Mouse (Mus musculus) spleen, adult 2 months (tissue): ENCODE results near the gene Ykt6. TPM values are rescaled to one million over a fixed set of nuclear protein-coding genes. Genes with fewer than 3 reads are reported as not detected.
A peak's percentile ranks its signal among the peaks of the same experiment; 100 is the strongest.
"Not testable (repeated sequence)": the region's sequence is repeated elsewhere in the genome, so short reads cannot be mapped to it uniquely, and the experiment has no call there.

ENCODE experiments used
- DNase-seq, 2 experiments: peaks; one replicate each; pipeline versions ENCODE4 v3.0.0 to v3.0.0-alpha.2; 2012 to 2021; ENCODE audit warnings: low spot score in 2 of 2, low read depth in 1 of 2
- H3K27ac ChIP-seq: fragments of 200-500 bp; 2 replicates; pipeline ENCODE4 v1.5.1; 2012; ENCODE audit warnings: low read length, inconsistent platforms; ENCODE audit not compliant: insufficient read depth
- H3K27me3 ChIP-seq: fragments of 200-500 bp; 2 replicates; pipeline ENCODE4 v1.6.1; 2012; ENCODE audit warnings: mild to moderate bottlenecking, moderate library complexity, low read length, inconsistent platforms; ENCODE audit not compliant: control insufficient read depth, insufficient read depth
- H3K36me3 ChIP-seq: fragments of 200-500 bp; 2 replicates; pipeline ENCODE4 v1.6.1; 2012; ENCODE audit warnings: mild to moderate bottlenecking, low read length, inconsistent platforms; ENCODE audit not compliant: control insufficient read depth, insufficient read depth
- H3K4me1 ChIP-seq: fragments of 200-500 bp; 2 replicates; pipeline ENCODE4 v1.6.1; 2011; ENCODE audit warnings: inconsistent platforms; ENCODE audit not compliant: control insufficient read depth, insufficient read depth, insufficient read length
- H3K4me3 ChIP-seq: fragments of 200-500 bp; 2 replicates; pipeline ENCODE4 v1.5.1; 2011; ENCODE audit warnings: mild to moderate bottlenecking, inconsistent platforms; ENCODE audit not compliant: insufficient read depth, insufficient read length; ENCODE audit errors: extremely low read depth
- CTCF ChIP-seq: fragments of 200-500 bp; IDR thresholded peaks from 2 replicates; pipeline ENCODE4 v1.5.1; 2011; ENCODE audit warnings: mild to moderate bottlenecking, inconsistent platforms; ENCODE audit not compliant: insufficient read depth, insufficient read length, insufficient replicate concordance; ENCODE audit errors: extremely low read depth
- POLR2A ChIP-seq: fragments of 200-500 bp; IDR thresholded peaks from 2 replicates; pipeline ENCODE4 v1.6.1; 2011; ENCODE audit warnings: low read depth, low read length, inconsistent platforms
- WGBS: fragments of 180-500 bp; shearing (Covaris S2); methylation state at CpG from one replicate; pipeline ENCODE4 v1.1.7; 2018; 5-methylcytosine and 5-hydroxymethylcytosine counted together
- polyA plus RNA-seq: library from polyadenylated mRNA; depleted of rRNA; stranded (reverse); fragments of >200 nt; gene quantifications from 2 replicates; pipeline ENCODE4 v1.2.3, GENCODE M21; 2012; rRNA removed

Gene Ykt6
- polyA plus RNA-seq, 1 experiment: 31.0 TPM

- Histone ChIP-seq H3K36me3 (peaks cover 27% of the 10 kb centered on the region), H3K27ac (peak overlapping the region; percentile 88), H3K4me3 (peak overlapping the region; percentile 10; the same call in 1 of the 2 replicates)
- H3K27me3 ChIP-seq, H3K4me1 ChIP-seq, DNase-seq: not testable (repeated sequence)
- 88% methylated on average over 3 of the region's 18 CpGs for WGBS
Measured at GRCm38 (mm10) chr11:6010751-6011482, 55.4 kb downstream of the Ykt6 start.

GRCm38 (mm10) chr11:6011879-6012278 is 56.4 kb downstream of the Ykt6 start:
- no peak for DNase-seq
- 67% methylated on average over 3 of the region's 3 CpGs for WGBS
- Histone ChIP-seq H3K4me1 (peaks cover 7% of the 10 kb centered on the region; the same call in 1 of the 2 replicates), H3K4me3 (no peak overlapping the region), H3K27ac (peak overlapping the region; percentile 88), H3K36me3 (peaks cover 27% of the 10 kb centered on the region), H3K27me3 (no peaks in the 10 kb centered on the region)
- TF ChIP-seq POLR2A (no peak), CTCF (no peak)

GRCm38 (mm10) chr11:6013359-6013758 is 57.9 kb downstream of the Ykt6 start:
- TF ChIP-seq CTCF: no peak
- TF ChIP-seq POLR2A: no peak
- DNase-seq: no peak

GRCm38 (mm10) chr11:6015011-6015431 is 59.5 kb downstream of the Ykt6 start:
- Histone ChIP-seq H3K27ac (no peak overlapping the region), H3K4me1 (peaks cover 27% of the 10 kb centered on the region; the same call in 1 of the 2 replicates), H3K4me3 (no peak overlapping the region), H3K36me3 (peaks cover 18% of the 10 kb centered on the region), H3K27me3 (no peaks in the 10 kb centered on the region)
- TF ChIP-seq POLR2A: no peak
- TF ChIP-seq CTCF: no peak
- no peak for DNase-seq
- WGBS: 84% methylated on average over 6 of the region's 6 CpGs

More at GRCm38 (mm10) chr11:6013359-6013758, 57.9 kb downstream of the Ykt6 start:
- peaks cover 19% of the 10 kb centered on the region; the same call in 1 of the 2 replicates for H3K4me1 ChIP-seq
- no peaks in the 10 kb centered on the region for H3K27me3 ChIP-seq
- 63% methylated on average over 2 of the region's 2 CpGs for WGBS
- peaks cover 21% of the 10 kb centered on the region for H3K36me3 ChIP-seq
- no peak overlapping the region for H3K27ac ChIP-seq
- no peak overlapping the region for H3K4me3 ChIP-seq

GRCm38 (mm10) chr11:6016368-6016767 is 60.9 kb downstream of the Ykt6 start:
- TF ChIP-seq CTCF: no peak
- TF ChIP-seq POLR2A: no peak
- no peak overlapping the region for H3K27ac ChIP-seq
- WGBS: 35% methylated on average over 3 of the region's 3 CpGs
- no peak overlapping the region for H3K4me3 ChIP-seq
- H3K36me3 ChIP-seq: peaks cover 15% of the 10 kb centered on the region
- H3K27me3 ChIP-seq: no peaks in the 10 kb centered on the region
- peaks cover 29% of the 10 kb centered on the region; the same call in 1 of the 2 replicates for H3K4me1 ChIP-seq
- DNase-seq: no peak

GRCm38 (mm10) chr11:6016797-6017395 is 61.4 kb downstream of the Ykt6 start:
- Histone ChIP-seq H3K27me3 (no peaks in the 10 kb centered on the region), H3K36me3 (peaks cover 10% of the 10 kb centered on the region), H3K4me3 (no peak overlapping the region), H3K4me1 (peaks cover 28% of the 10 kb centered on the region; the same call in 1 of the 2 replicates), H3K27ac (no peak overlapping the region)
- WGBS: 71% methylated on average over 9 of the region's 9 CpGs
- no peak for DNase-seq
- no peak for TF ChIP-seq CTCF
- no peak for TF ChIP-seq POLR2A

Other genes with a start within 250 kb of the Ykt6 start
- gene Mrps24, start 240.0 kb upstream of the Ykt6 start, polyA plus RNA-seq: 176 and 211 TPM in 2 replicates
- gene Urgcp, start 193.3 kb upstream of the Ykt6 start, polyA plus RNA-seq: 11.8 and 12.0 TPM in 2 replicates
- 104 and 130 TPM in 2 replicates for gene Dbnl, start 167.2 kb upstream of the Ykt6 start, polyA plus RNA-seq
- 0.85 and 1.5 TPM in 2 replicates for gene Pgam2, start 152.0 kb upstream of the Ykt6 start, polyA plus RNA-seq
- 62.5 and 87.7 TPM in 2 replicates for gene Polm, start 117.7 kb upstream of the Ykt6 start, polyA plus RNA-seq
- 15.7 and 19.8 TPM in 2 replicates for gene Aebp1, start 93.7 kb upstream of the Ykt6 start, polyA plus RNA-seq
- gene Pold2, start 77.4 kb upstream of the Ykt6 start, polyA plus RNA-seq: 78.1 and 210 TPM in 2 replicates
- 0.54 TPM in 1 of 2 replicates, not detected in the other for gene Myl7, start 56.9 kb upstream of the Ykt6 start, polyA plus RNA-seq
- 0.27 and 0.41 TPM in 2 replicates for gene Gck, start 5.6 kb upstream of the Ykt6 start, polyA plus RNA-seq
- gene Camk2b, start 110.7 kb downstream of the Ykt6 start, polyA plus RNA-seq: 0.50 and 7.8 TPM in 2 replicates
- 0.07 and 0.09 TPM in 2 replicates for gene A730071L15Rik, start 244.3 kb downstream of the Ykt6 start, polyA plus RNA-seq
- 20.0 and 27.0 TPM in 2 replicates for gene Nudcd3, start 244.7 kb downstream of the Ykt6 start, polyA plus RNA-seq